Mouse (Mus musculus): Measurements from ENCODE around the gene Pik3r2. TPM values are rescaled to one million over a fixed set of nuclear protein-coding genes. Genes with fewer than 3 reads are reported as not detected.

The Pik3r2 gene
- total and polyA plus RNA-seq, 3 experiments: 23.7 to 37.8 TPM; not detected in 1

- peaks cover 0 to 15% of the 10 kb centered on the region in 2 experiments; a peak in 2 of 4 replicates for H3K36me3 ChIP-seq (ENCODE audit: control insufficient read depth in 1 of 2, insufficient read depth in 2 of 2, low read length in 2 of 2)
- H3K27me3 ChIP-seq (ENCODE audit: control insufficient read depth in 1 of 2, insufficient read depth in 2 of 2, low read length in 2 of 2): no peaks in the 10 kb centered on the region
- no peak overlapping the region for H3K4me3 ChIP-seq (ENCODE audit: control insufficient read depth in 1 of 2, insufficient read depth in 1 of 2, low read depth in 2 of 2, low read length in 2 of 2)
- H3K79me2 ChIP-seq (ENCODE audit: control insufficient read depth, insufficient read depth, low read length, poor library complexity): peaks cover 11% of the 10 kb centered on the region
- TF ChIP-seq USF1 (IDR thresholded peaks at IDR 0.05; ENCODE audit: low read depth, low read length) (no peak), ZNF384 (IDR thresholded peaks at IDR 0.05; ENCODE audit: low read depth, low read length) (no peak)
- H3K9me3 ChIP-seq (replicated peaks; ENCODE audit: insufficient read depth, low read length): no peaks in the 10 kb centered on the region
- no peak overlapping the region for H3K9ac ChIP-seq (ENCODE audit: control insufficient read depth, low read depth, low read length, poor library complexity, severe bottlenecking)
- H3K4me1 ChIP-seq (ENCODE audit: control insufficient read depth in 1 of 2, insufficient read depth in 2 of 2, low read length in 2 of 2): peaks cover 3 to 26% of the 10 kb centered on the region in 2 experiments; a peak in 3 of 4 replicates
- DNase-seq (ENCODE audit: low read depth, low spot score): no peak
- no peak overlapping the region for H3K27ac ChIP-seq (ENCODE audit: control insufficient read depth, low read depth, low read length)
Observed at GRCm38 (mm10) chr8:70755661-70756475, 20.6 kb downstream of the Pik3r2 start.

DNA sequence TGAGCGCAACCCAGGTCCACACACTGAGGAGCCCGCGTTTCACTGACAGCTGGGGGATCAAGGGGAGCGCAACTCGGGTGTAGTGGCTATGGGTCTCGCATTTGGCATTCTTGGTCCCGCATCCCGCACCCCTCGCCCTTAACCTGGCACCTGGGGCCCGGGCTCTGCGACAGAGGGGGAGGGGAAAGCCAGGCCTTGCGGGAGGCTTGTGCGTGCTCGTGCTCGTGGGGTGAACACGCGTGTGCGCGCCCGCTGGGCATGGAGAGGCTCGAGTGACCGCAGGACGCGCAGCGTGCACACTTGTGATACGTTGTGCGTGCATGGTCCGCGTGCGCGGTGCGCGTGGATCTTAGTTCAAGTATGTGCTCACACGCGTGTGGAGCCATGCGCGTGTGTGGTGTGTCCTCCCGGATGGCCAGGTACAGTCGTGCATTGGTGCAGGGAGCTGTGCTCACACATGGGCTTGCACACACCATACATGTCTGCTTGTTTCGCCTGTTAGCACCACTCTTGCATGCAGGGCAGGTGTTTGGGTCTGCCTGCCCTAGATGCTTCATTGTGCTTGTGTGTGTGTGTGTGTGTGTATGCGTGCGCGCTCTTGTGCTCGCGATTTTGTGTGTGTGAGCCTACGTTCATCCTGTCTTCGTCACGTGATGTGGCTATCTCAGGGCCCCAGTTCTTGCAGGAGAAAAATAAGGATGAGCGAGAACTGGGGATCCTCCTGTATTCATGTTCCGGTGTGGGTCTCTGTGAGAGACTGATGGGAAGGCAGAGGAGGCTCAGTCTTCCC, 21.4 kb downstream of the Pik3r2 start:
- peak; percentile 60 for DNase-seq (ENCODE audit: low read depth, low spot score)
- no peak overlapping the region for H3K27ac ChIP-seq (ENCODE audit: control insufficient read depth, low read depth, low read length)
- 0 out of 4 replicates have a peak, but pooled peaks of 1 of the 2 experiments have one; percentile 14 for TF ChIP-seq POLR2A (IDR thresholded peaks at IDR 0.05; ENCODE audit: control insufficient read depth in 1 of 2, insufficient read depth in 1 of 2, low read depth in 1 of 2, low read length in 2 of 2, poor library complexity in 1 of 2)
- TF ChIP-seq MYC (IDR thresholded peaks at IDR 0.05; ENCODE audit: low read depth, low read length): 0 out of 2 replicates have a peak, but pooled peaks have one; percentile 35
- peak; percentile 24; the same call in 1 of the 2 replicates for TF ChIP-seq MAX (IDR thresholded peaks at IDR 0.05; ENCODE audit: low read length)
- no peak for TF ChIP-seq NELFE (IDR thresholded peaks at IDR 0.05; ENCODE audit: low read depth, low read length)
- no peak for TF ChIP-seq ZMIZ1 (IDR thresholded peaks at IDR 0.05; ENCODE audit: low read depth, low read length)
- TF ChIP-seq POLR2AphosphoS5 (IDR thresholded peaks at IDR 0.05; ENCODE audit: borderline replicate concordance, low read depth, low read length): no peak; the same call in 1 of the 2 replicates
- TF ChIP-seq USF2 (IDR thresholded peaks at IDR 0.05; ENCODE audit: borderline replicate concordance in 1 of 2, insufficient read depth in 1 of 2, low read depth in 1 of 2, low read length in 2 of 2): no peak
- no peak for TF ChIP-seq UBTF (IDR thresholded peaks at IDR 0.05; ENCODE audit: borderline replicate concordance, insufficient read depth, low read depth, low read length)
- TF ChIP-seq MXI1 (IDR thresholded peaks at IDR 0.05; ENCODE audit: low read depth, low read length): peak; percentile 23; the same call in 1 of the 2 replicates
- no peak for TF ChIP-seq NRF1 (IDR thresholded peaks at IDR 0.05; ENCODE audit: insufficient read depth, low read depth, low read length, poor library complexity, severe bottlenecking)
- no peak for TF ChIP-seq EP300 (IDR thresholded peaks at IDR 0.05; ENCODE audit: low read depth in 1 of 2, low read length in 2 of 2)
- TF ChIP-seq USF1 (IDR thresholded peaks at IDR 0.05; ENCODE audit: low read depth, low read length): peak; percentile 82
- TF ChIP-seq KAT2A (conservative IDR thresholded peaks at IDR 0.05; ENCODE audit: low read depth, low read length): no peak
- TF ChIP-seq TBP (IDR thresholded peaks at IDR 0.05; ENCODE audit: low read depth, low read length): no peak
- H3K9me3 ChIP-seq (replicated peaks; ENCODE audit: insufficient read depth, low read length): no peaks in the 10 kb centered on the region
- H3K4me3 ChIP-seq (ENCODE audit: control insufficient read depth in 1 of 2, insufficient read depth in 1 of 2, low read depth in 2 of 2, low read length in 2 of 2): peak overlapping the region; percentile 61 to 76
- peaks cover 0 to 15% of the 10 kb centered on the region in 2 experiments; a peak in 2 of 4 replicates for H3K36me3 ChIP-seq (ENCODE audit: control insufficient read depth in 1 of 2, insufficient read depth in 2 of 2, low read length in 2 of 2)
- peaks cover 3 to 26% of the 10 kb centered on the region in 2 experiments; a peak in 3 of 4 replicates for H3K4me1 ChIP-seq (ENCODE audit: control insufficient read depth in 1 of 2, insufficient read depth in 2 of 2, low read length in 2 of 2)
- peak overlapping the region; percentile 62 for H3K9ac ChIP-seq (ENCODE audit: control insufficient read depth, low read depth, low read length, poor library complexity, severe bottlenecking)
- peaks cover 6% of the 10 kb centered on the region for H3K79me2 ChIP-seq (ENCODE audit: control insufficient read depth, insufficient read depth, low read length, poor library complexity)
- H3K27me3 ChIP-seq (ENCODE audit: control insufficient read depth in 1 of 2, insufficient read depth in 2 of 2, low read length in 2 of 2): no peaks in the 10 kb centered on the region
